Mouse (Mus musculus) erythroblast, embryonic 14.5 days (primary cell): ENCODE data around the gene Chd1.

Experiments used
- GATA1 ChIP-seq: IDR thresholded peaks from 2 replicates; pipeline ENCODE4 v1.6.1; 2012; ENCODE audit warnings: low read length, inconsistent platforms, mixed read lengths
- TAL1 ChIP-seq: IDR thresholded peaks from 3 replicates; pipeline ENCODE4 v1.6.1; 2012; ENCODE audit warnings: low read length, inconsistent platforms, mixed read lengths

GRCm38 (mm10) chr17:15815312-15816018 is 110.7 kb downstream of the Chd1 start:
- TF ChIP-seq GATA1 (no peak), TAL1 (no peak)
